Mouse (Mus musculus): ENCODE results near the gene Taldo1. TPM values are rescaled to one million over a fixed set of nuclear protein-coding genes. Genes with fewer than 3 reads are reported as not detected.

Taldo1 gene
- 10 to 100 TPM; 81.4 to 87.7 (median 84.4) TPM for total RNA-seq (2022)

DNA sequence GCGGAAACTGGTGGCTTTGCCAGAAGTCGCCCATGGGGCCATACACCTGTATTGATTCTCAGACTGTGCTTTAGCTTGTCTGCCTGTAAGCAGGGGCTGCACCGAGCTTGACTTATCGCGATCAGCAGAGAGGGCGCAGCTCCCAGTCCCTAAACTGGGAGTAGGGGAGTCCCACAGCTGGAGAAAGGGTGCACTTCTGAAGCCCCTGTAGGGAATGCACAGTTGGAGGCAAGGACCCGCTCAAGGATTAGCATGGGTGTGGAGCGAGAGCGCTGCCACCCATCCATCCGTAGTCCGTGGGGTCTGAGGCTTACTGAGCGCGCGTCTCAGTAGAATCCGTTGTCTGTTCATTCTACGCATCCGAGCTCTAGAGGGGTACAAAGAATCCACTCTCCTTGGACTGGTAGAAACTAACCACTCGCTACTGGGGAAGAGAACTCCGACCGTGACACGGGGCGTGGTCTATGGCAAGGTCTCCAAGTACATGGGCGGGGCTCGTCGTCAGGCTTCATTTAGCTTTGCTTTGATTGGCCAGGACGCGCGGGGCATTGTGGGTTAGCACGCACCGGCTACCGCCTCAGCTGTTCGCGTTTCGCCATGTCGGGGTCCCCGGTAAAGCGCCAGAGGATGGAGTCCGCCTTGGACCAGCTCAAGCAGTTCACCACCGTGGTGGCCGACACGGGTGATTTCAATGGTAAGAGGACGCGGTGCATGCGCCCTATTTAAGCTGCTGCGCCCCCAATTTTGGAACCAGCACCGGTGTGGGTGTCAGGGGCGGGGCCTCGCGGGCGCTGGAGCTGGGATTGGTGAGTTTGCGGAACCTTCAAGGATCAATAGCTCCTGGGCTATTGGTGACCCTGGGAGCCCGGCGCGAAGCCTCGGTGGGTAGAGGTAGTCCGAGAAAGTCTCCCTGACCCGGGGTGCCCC lies at the start of gene Taldo1:
TSS of gene Taldo1 (plus strand) at position 575 of the 927 bp plus-strand sequence.
- peak; percentile 91 for DNase-seq (ENCODE audit: low spot score in 2 of 2)

GRCm38 (mm10) chr7:141343230-141343629 lies 48.8 kb upstream of the Taldo1 start:
- DNase-seq (ENCODE audit: low spot score in 2 of 2): no peak

DNA sequence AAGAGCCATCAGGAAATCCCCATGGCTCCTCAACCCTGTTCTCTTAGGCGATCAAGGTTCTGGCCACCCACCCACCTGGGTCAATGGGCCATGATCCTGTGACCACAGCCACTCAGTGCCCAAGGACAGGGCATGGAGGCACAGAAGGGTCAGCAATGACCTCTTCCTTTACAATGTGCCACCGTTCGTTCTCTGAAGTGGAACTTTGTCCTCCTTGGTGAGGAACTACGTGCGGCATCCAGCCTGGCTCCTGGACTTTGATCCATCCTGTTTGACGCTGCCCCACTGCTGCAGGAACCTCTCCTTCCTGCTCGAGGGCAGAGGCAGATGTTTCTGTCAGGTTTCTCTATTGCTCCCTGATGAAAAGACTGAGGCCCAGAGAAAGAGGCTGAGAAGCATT lies 48.3 kb upstream of the Taldo1 start:
- no peak for DNase-seq (ENCODE audit: low spot score in 2 of 2)

DNA sequence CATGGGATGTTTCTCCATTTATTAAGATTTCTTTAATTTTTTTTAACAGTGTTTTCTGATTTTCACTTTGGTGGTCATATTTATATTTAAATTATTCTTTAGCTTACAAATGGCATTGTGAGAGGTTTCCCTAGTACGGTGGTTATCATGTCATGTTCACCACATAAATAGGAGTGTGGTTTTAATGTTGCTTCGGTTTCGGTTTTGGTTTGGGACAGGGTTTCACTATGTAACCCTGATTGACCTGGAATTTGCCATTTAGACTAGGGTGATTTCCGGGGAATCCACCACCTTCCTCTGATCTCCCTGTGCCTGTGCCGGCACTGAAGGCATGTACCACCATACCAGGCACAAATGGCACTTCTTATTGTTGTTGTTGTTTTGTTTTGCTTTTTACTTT lies 47.2 kb upstream of the Taldo1 start:
- no peak for DNase-seq (ENCODE audit: low spot score in 2 of 2)

- no peak for DNase-seq (ENCODE audit: low spot score in 2 of 2)
These were observed 40.9 kb upstream of the Taldo1 start for GRCm38 (mm10) chr7:141351061-141351460.

- DNase-seq (ENCODE audit: low spot score in 2 of 2): no peak
These were observed 36.9 kb upstream of the Taldo1 start for GRCm38 (mm10) chr7:141355051-141355450.

GRCm38 (mm10) chr7:141355626-141356326 lies 36.2 kb upstream of the Taldo1 start:
- DNase-seq (ENCODE audit: low spot score in 2 of 2): no peak

- DNase-seq (ENCODE audit: low spot score in 2 of 2): no peak
These were observed 35.0 kb upstream of the Taldo1 start for GRCm38 (mm10) chr7:141356971-141357370.

GRCm38 (mm10) chr7:141361510-141361909 lies 30.5 kb upstream of the Taldo1 start:
- DNase-seq (ENCODE audit: low spot score in 2 of 2): no peak

- DNase-seq (ENCODE audit: low spot score in 2 of 2): peak; percentile 19 to 22
These were observed 28.8 kb upstream of the Taldo1 start for GRCm38 (mm10) chr7:141363106-141363751.

DNA sequence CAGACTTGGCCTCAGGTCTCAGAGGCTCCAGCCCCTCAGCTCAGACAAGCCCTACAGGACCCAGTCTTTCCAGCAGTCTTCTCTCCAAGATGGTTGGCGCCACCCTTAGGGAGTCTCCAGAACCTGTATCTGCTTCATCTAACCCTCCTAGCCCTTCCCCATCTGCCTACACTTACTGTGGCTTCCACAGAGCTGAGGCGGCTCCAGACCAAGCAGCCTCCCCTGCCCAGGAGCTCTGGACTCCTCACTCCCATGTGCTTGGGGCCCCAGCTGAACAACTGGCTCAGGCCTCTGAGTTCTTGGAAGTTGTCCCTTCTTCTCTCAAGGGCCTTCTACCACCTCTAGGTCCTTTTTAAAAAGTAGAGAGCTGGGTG lies 28.3 kb upstream of the Taldo1 start:
- no peak for DNase-seq (ENCODE audit: low spot score in 2 of 2)

DNA sequence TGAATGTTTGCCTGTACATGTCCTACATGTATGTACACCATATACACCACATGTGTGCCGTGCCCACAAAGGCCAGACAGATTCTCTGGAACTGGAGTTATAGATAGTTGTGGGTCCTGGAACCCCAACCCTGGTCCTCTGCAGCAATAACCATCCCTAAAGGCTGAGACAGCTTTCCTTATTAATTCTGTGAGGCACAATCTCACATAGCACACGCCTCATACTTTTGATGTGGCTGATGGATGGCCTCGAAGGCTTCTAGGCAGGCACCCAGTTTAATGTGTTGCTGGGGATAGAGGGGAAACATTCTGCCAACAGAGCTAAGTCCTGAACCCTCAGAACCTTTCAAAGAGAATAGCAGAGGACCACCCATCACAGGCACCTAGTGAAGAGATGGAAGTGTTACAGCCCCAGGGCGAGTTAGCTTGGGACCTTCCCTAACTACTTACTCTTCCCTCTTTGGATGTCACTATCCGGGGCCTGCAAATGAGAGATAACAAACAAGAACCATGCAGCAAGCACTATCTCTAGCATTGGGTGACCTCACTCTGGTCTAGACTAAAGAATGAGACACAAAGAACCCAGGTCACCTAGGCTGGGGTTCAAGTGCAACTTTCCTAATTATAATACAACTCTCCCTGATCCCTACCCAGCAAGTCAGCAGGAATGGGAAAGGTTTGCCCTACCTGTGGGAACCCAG lies 27.5 kb upstream of the Taldo1 start:
- DNase-seq (ENCODE audit: low spot score in 2 of 2): no peak

- no peak for DNase-seq (ENCODE audit: low spot score in 2 of 2)
These were observed 27.0 kb upstream of the Taldo1 start for GRCm38 (mm10) chr7:141365049-141365445.

- no peak for DNase-seq (ENCODE audit: low spot score in 2 of 2)
These were observed 24.6 kb upstream of the Taldo1 start for GRCm38 (mm10) chr7:141367358-141367757.

GRCm38 (mm10) chr7:141369918-141370317 lies 22.1 kb upstream of the Taldo1 start:
- no peak for DNase-seq (ENCODE audit: low spot score in 2 of 2)

- no peak for DNase-seq (ENCODE audit: low spot score in 2 of 2)
These were observed 19.9 kb upstream of the Taldo1 start for GRCm38 (mm10) chr7:141371942-141372595.

- no peak for DNase-seq (ENCODE audit: low spot score in 2 of 2)
These were observed 18.4 kb upstream of the Taldo1 start for GRCm38 (mm10) chr7:141373611-141374010.

DNA sequence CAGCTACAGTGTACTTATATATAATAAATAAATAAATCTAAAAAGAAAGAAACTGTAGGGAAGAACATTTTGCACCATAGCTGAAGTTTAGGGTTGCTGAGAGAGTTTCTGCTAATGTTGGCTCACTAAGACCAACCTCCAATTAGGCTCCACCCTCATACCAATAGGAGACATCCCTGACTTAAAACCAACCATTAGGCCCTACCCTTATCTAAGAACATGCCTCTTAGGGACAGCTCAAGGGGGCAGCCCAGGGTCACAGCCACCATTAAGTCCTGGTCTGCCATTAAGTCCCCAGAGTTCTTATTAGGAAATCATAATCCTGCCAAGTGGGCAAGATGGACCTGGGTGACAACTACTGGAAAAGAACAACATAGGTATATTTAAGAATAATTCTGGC lies 17.6 kb upstream of the Taldo1 start:
- DNase-seq (ENCODE audit: low spot score in 2 of 2): no peak

GRCm38 (mm10) chr7:141379584-141379983 lies 12.4 kb upstream of the Taldo1 start:
- DNase-seq (ENCODE audit: low spot score in 2 of 2): no peak

DNA sequence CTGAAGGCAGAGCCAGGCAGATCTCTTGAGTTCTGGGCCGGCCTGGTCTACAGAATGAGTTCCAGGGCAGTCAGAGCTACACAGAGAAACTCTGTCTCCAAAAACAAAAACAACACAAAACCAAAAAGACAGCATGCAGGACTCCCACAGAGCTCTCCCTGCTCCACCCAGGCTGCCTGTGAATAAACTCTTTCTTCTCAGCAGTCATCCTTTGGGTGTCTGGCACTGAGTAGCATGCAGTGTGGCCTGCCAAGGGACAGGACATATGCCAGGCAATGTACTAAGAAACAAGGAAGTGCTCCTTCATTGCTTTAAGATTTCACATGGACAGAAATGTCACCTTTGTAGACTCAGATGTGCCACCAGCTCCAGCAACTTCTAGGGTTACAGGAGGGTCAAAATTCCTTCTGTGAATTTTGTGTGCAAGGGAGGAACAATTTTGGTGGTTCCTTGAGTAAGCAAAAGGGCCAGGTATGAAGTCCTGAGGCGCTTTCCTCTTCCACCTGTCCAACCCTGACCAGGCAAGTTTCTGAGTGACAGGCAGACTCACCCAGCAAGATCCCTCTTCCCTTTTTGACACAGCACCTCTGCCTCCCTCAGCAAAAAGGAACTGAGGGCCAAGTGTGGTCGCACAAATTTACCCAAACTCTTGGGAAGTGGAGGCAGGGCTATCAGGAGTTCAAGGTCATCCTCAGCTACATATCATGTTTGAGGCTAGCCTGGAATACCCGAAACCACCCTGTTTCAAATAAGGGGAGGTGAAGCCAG lies 10.7 kb upstream of the Taldo1 start:
- no peak for DNase-seq (ENCODE audit: low spot score in 2 of 2)
